Mouse (Mus musculus) left cerebral cortex, adult 6 months (tissue): Measurements from ENCODE around the gene Cul4a. TPM values are rescaled to one million over a fixed set of nuclear protein-coding genes. Genes with fewer than 3 reads are reported as not detected.

Experiments
- long read RNA-seq, 2 experiments: library from polyadenylated mRNA; unstranded; transcript quantifications; one replicate each; pipeline ENCODE4 v2.0.0; 2019 to 2020
- polyA plus RNA-seq: library from polyadenylated mRNA; unstranded; fragments of <200 nt; fragmentation: Nextera tagmentation; gene quantifications from 2 replicates; pipeline ENCODE4 v1.2.3, GENCODE M21; 2021

The Cul4a gene
- 29.1 and 31.5 TPM in 2 replicates for polyA plus RNA-seq
- long read RNA-seq, experiment 1, transcript Cul4a-201 (20 exons, 3,728 nt), result major isoform, 289 of 398 reads
- long read RNA-seq, experiment 1, partial matches to known transcripts, result 36 of 398 reads
- long read RNA-seq, experiment 1, other reads (novel, unspliced or antisense), result 72 of 398 reads
- long read RNA-seq, experiment 2, transcript Cul4a-201 (20 exons, 3,728 nt), result major isoform, 19 of 41 reads
- long read RNA-seq, experiment 2, partial matches to known transcripts, result 12 of 41 reads
- long read RNA-seq, experiment 2, other reads (novel, unspliced or antisense), result 9 of 41 reads

DNA sequence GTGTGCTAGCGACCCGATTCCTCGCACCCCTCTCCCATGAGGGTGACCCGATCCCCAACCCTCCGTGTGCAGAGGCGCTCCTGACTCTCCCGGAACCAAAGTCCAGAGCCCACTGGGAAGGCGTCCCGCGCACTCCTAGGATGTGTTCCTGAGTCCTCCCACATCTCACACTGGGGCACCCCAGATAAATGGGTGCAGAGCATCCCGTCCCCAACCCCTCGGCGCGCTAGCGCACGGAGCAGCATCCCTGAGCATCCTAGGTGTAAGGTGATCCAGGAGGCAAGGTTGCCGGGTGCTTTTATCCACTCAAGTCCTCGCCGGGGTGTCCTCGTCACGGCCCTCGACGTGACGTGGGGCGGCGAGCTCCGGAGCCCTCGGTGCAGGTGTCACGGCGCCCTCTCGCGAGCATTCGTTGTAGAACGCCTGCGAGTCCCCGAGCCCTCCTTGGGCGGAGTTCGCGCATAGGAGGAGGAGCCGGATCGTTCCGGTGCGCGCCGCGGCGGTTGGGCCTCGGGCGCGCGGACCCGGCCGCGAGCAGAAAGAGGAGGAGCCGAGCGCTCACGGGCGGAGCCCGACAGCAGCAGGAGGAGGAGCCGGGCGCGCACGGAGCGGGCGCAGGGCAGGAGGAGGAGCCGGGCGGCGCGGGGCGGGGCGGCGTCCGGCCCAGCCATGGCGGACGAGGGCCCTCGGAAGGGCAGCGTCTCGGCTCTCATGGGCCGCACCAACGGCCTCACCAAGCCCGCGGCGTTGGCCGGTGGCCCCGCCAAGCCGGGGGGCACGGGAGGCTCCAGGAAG lies at the start of gene Cul4a, which contains the start of gene Pcid2:
Cul4a (plus strand) TSS at position 535 of the 795 bp plus-strand sequence.
Pcid2 (minus strand) TSS at position 373 of the 795 bp plus-strand sequence.

GRCm38 (mm10) chr8:13060441-13061150 lies 44.8 kb upstream of the Cul4a start, which contains the start of gene Proz:
Proz (plus strand) TSS chr8:13060914.

GRCm38 (mm10) chr8:13158718-13159376 lies 53.4 kb downstream of the Cul4a start, which contains the start of gene Lamp1:
Lamp1 (plus strand) TSS chr8:13159161.

Other genes starting within 250 kb of the Cul4a start
- gene Mcf2l, start 231.8 kb upstream of the Cul4a start, polyA plus RNA-seq, result 18.8 and 21.8 TPM in 2 replicates
- gene F7, start 79.6 kb upstream of the Cul4a start, polyA plus RNA-seq, result not detected in 2 replicates
- not detected in 2 replicates for gene F10, start 68.3 kb upstream of the Cul4a start, polyA plus RNA-seq
- 0.64 and 1.4 TPM in 2 replicates for gene Proz, start 44.7 kb upstream of the Cul4a start, polyA plus RNA-seq
- gene Pcid2, start 162 bp upstream of the Cul4a start, polyA plus RNA-seq, result 13.7 and 18.3 TPM in 2 replicates
- gene Lamp1, start 53.5 kb downstream of the Cul4a start, polyA plus RNA-seq, result 67.3 and 368 TPM in 2 replicates
- gene Grtp1, start 95.0 kb downstream of the Cul4a start, polyA plus RNA-seq, result 3.8 and 3.9 TPM in 2 replicates
- gene Adprhl1, start 148.5 kb downstream of the Cul4a start, polyA plus RNA-seq, result 0.39 and 0.49 TPM in 2 replicates
- 24.7 and 25.8 TPM in 2 replicates for gene Dcun1d2, start 182.5 kb downstream of the Cul4a start, polyA plus RNA-seq
- gene Tmco3, start 182.6 kb downstream of the Cul4a start, polyA plus RNA-seq, result 21.1 and 36.1 TPM in 2 replicates
- 29.3 and 38.2 TPM in 2 replicates for gene Tfdp1, start 233.1 kb downstream of the Cul4a start, polyA plus RNA-seq